8 mouse cellular contexts compared by ENCODE assay signal in genomic region chr19:41847992-41848851, GRCm38 (mm10). TPM values are rescaled to one million over a fixed set of nuclear protein-coding genes. Genes with fewer than 3 reads are reported as not detected.
DNase-seq lines count a peak whose midpoint lies in the region; ATAC-seq and TF ChIP-seq lines count a peak whose summit lies in the region.

TSS of gene Frat2 (minus strand) at chr19:41848132.

- peak; percentile 94 for DNase-seq in forebrain, embryonic 14.5 days (ENCODE audit: low spot score)
- peak; percentile 80 for DNase-seq in heart, postnatal 25 days (ENCODE audit: low spot score)
- peak; percentile 82 to 91 for DNase-seq in layer of hippocampus, adult 18-20 months (ENCODE audit: low spot score in 2 of 2)
- DNase-seq in lung, adult 2 months: peak; percentile 91
- peak; percentile 81 to 88 for DNase-seq in thymus, adult 18-20 months

- H3K4me2 ChIP-seq in forebrain, embryonic 14.5 days (ENCODE audit: low read length): peak within 1 kb of the TSS; percentile 96

- H3K9ac ChIP-seq in ES-Bruce4 (ENCODE audit: low read depth, poor library complexity, severe bottlenecking): peak within 1 kb of the TSS; percentile 68
- H3K9ac ChIP-seq in forebrain, embryonic 14.5 days (ENCODE audit: low read length): peak within 1 kb of the TSS; percentile 90

- peak within 1 kb of the TSS; percentile 69 for H3K4me3 ChIP-seq in ES-Bruce4 (ENCODE audit: low read depth, low read length)
- peak within 1 kb of the TSS; percentile 89 for H3K4me3 ChIP-seq in forebrain, embryonic 14.5 days (ENCODE audit: low read depth, low read length)
- H3K4me3 ChIP-seq in lung, adult 2 months (replicated peaks; ENCODE audit: extremely low read depth, low read depth, low read length): peak within 1 kb of the TSS; percentile 100

- intact Hi-C loops in heart, postnatal 25 days (cut with DNase I): loop anchor here (2.0 kb wide), 2 partner anchors 17 to 45 kb away; partner anchors contain the start of gene Arhgap19

- WGBS in forebrain, embryonic 14.5 days: under 1% methylated on average over 72 of the region's 72 CpGs
- WGBS in lung, adult 2 months: under 1% methylated on average over 72 of the region's 72 CpGs

- no peaks in the 10 kb centered on the region for H3K36me3 ChIP-seq in ES-Bruce4 (ENCODE audit: control insufficient read depth, insufficient read depth, low read length, poor library complexity, severe bottlenecking)
- H3K36me3 ChIP-seq in forebrain, embryonic 14.5 days (ENCODE audit: control insufficient read depth, insufficient read depth, low read length): no peaks in the 10 kb centered on the region

- peak within 1 kb of the TSS; percentile 66 for H3K27ac ChIP-seq in ES-Bruce4 (ENCODE audit: insufficient read depth, low read length)
- peak within 1 kb of the TSS; percentile 92 for H3K27ac ChIP-seq in forebrain, embryonic 14.5 days (ENCODE audit: low read depth, low read length)

- no peak for TF ChIP-seq CTCF in ES-Bruce4 (IDR thresholded peaks at IDR 0.05; ENCODE audit: low read depth, low read length)
- no peak for TF ChIP-seq CTCF in lung, adult 2 months (IDR thresholded peaks at IDR 0.05; ENCODE audit: insufficient read depth, low read length)

- no peaks in the 10 kb centered on the region for H3K9me3 ChIP-seq in ES-Bruce4 (replicated peaks; ENCODE audit: control insufficient read depth, insufficient read depth, low read length, poor library complexity, severe bottlenecking)
- H3K9me3 ChIP-seq in forebrain, embryonic 14.5 days (replicated peaks; ENCODE audit: control insufficient read depth, low read length): no peaks in the 10 kb centered on the region

- TF ChIP-seq POLR2A in ES-Bruce4 (IDR thresholded peaks at IDR 0.05; ENCODE audit: insufficient read depth, low read length): peak; percentile 71
- TF ChIP-seq POLR2A in lung, adult 2 months (IDR thresholded peaks at IDR 0.05; ENCODE audit: borderline replicate concordance, extremely low read depth, low read depth, low read length): peak; percentile 49; the same call in 1 of the 2 replicates

- ATAC-seq in cerebellum, adult (ENCODE audit: insufficient number of reproducible peaks, low FRiP score, low TSS enrichment): peak; percentile 93
- ATAC-seq in forebrain, embryonic 14.5 days: peak; percentile 95
- peak; percentile 85 for ATAC-seq in neutrophil, adult 5-6 weeks (ENCODE audit: extremely low read depth, insufficient number of reproducible peaks, low FRiP score, poor library complexity, severe bottlenecking)

- TF ChIP-seq EP300 in ES-Bruce4 (IDR thresholded peaks at IDR 0.05; ENCODE audit: insufficient read depth, low read depth, low read length): no peak

- peaks cover 6% of the 10 kb centered on the region for H3K4me1 ChIP-seq in ES-Bruce4 (ENCODE audit: control insufficient read depth, insufficient read depth, low read length)
- H3K4me1 ChIP-seq in forebrain, embryonic 14.5 days (ENCODE audit: control insufficient read depth, insufficient read depth, low read length): peaks cover 32% of the 10 kb centered on the region
- peaks cover 4% of the 10 kb centered on the region; the same call in 1 of the 2 replicates for H3K4me1 ChIP-seq in lung, adult 2 months (ENCODE audit: control insufficient read depth, insufficient read depth, low read length)

- peaks cover 2% of the 10 kb centered on the region; the same call in 1 of the 2 replicates for H3K27me3 ChIP-seq in ES-Bruce4 (ENCODE audit: control insufficient read depth, insufficient read depth, low read length, poor library complexity, severe bottlenecking)
- H3K27me3 ChIP-seq in forebrain, embryonic 14.5 days (replicated peaks; ENCODE audit: control insufficient read depth, insufficient read depth, low read length): no peaks in the 10 kb centered on the region

RNA-seq across cellular contexts. Expression of gene Frat2, which starts in this region (rescaled TPM):
- polyA plus RNA-seq in ES-Bruce4 (2011; ENCODE audit: insufficient read depth, insufficient read length, low read depth, missing spikeins): 7.6 and 10.0 TPM in 2 replicates
- 7.2 and 8.6 TPM in 2 replicates for polyA plus RNA-seq in forebrain, embryonic 14.5 days (2014; fragmentation: Nextera tagmentation; extraction: Ambion mirVana)
- total RNA-seq in heart, postnatal 25 days (2021): 1 to 10 TPM; 5.6 to 5.8 TPM
- 10 to 100 TPM; 12.9 to 13.1 TPM for total RNA-seq in layer of hippocampus, adult 18-20 months (2021)
- 3.3 and 4.3 TPM in 2 replicates for polyA plus RNA-seq in lung, adult 2 months (2012; rRNA removed)
- 22.0 and 22.6 TPM in 2 replicates for total RNA-seq in neutrophil, adult 5-6 weeks (2017)

Comparison
In these comparisons a context has a peak if more than half of its experiments do, and no peak if none do; other contexts are left out.
1. Peak in every context shown above with its lines: DNase-seq, ATAC-seq, H3K4me3 ChIP-seq and H3K27ac ChIP-seq.